23 mouse cellular contexts compared by ENCODE assay signal in the genomic region with DNA sequence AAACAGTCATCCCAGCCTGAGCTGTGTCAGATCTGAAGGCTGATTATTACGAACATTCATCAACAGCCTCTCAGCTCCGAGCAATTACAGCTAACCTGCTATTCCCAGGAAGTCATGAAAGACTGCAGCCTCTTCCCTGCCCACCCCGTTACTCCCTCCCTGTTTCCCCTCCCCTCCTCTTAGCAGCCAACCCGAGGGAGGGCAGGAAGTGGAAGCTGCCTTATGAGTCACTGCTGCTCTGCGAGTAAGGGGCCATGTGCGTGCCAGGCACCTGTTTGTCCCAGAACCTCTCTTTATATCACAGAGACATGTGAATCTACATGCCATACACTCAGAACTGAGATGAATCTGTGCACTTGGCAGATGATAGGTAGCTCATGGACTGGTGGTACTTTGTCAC. TPM values are rescaled to one million over a fixed set of nuclear protein-coding genes. Genes with fewer than 3 reads are reported as not detected.
DNase-seq lines count a peak whose midpoint lies in the region; ATAC-seq lines count a peak whose summit lies in the region.
"Had no signal": no experiment of that assay in that cellular context is flagged by ENCODE, and none has a peak within 500 bp of the region (broad histone marks: within the 10 kb centered on the region; RNA-seq: fewer than 3 reads in every experiment).

No protein-coding gene starts in this region.

- DNase-seq in embryonic facial prominence, embryonic 14.5 days (ENCODE audit: low spot score), result peak; percentile 2
- no peak for DNase-seq in embryonic facial prominence, embryonic 10.5 days (ENCODE audit: low spot score)
- peak; percentile 69 for DNase-seq in midbrain, embryonic 11.5 days (ENCODE audit: low spot score, missing footprints)
- peak; percentile 85 for DNase-seq in MN1 (ENCODE audit: low spot score)
- no peak for DNase-seq in gastrocnemius, postnatal 36 days
- DNase-seq: B cell, adult 2 months; cerebellum, adult 11 months; cerebellum, postnatal 36 days; gastrocnemius, postnatal 14 days; liver; lung, adult 18-20 months; right cerebral cortex, postnatal 14 days; thymus, adult 2 months had no signal

- H3K36me3 ChIP-seq in embryonic facial prominence, embryonic 14.5 days (ENCODE audit: control insufficient read depth, insufficient read depth, low read length), result no peaks in the 10 kb centered on the region
- H3K36me3 ChIP-seq in embryonic facial prominence, embryonic 10.5 days (replicated peaks), result no peaks in the 10 kb centered on the region
- no peaks in the 10 kb centered on the region for H3K36me3 ChIP-seq in midbrain, embryonic 11.5 days (ENCODE audit: control insufficient read depth, insufficient read depth, low read length)
- no peaks in the 10 kb centered on the region for H3K36me3 ChIP-seq in midbrain, embryonic 13.5 days
- H3K36me3 ChIP-seq in neural tube, embryonic 14.5 days (ENCODE audit: control insufficient read depth, insufficient read depth, low read length), result no peaks in the 10 kb centered on the region
- H3K36me3 ChIP-seq: hindbrain, embryonic 12.5 days; midbrain, embryonic 15.5 days had no signal

- no peak overlapping the region for H3K27ac ChIP-seq in embryonic facial prominence, embryonic 14.5 days (replicated peaks; ENCODE audit: low read depth, low read length)
- H3K27ac ChIP-seq in embryonic facial prominence, embryonic 10.5 days (replicated peaks), result no peak overlapping the region
- no peak overlapping the region for H3K27ac ChIP-seq in midbrain, embryonic 11.5 days (ENCODE audit: low read depth, low read length)
- no peak overlapping the region for H3K27ac ChIP-seq in midbrain, embryonic 13.5 days
- no peak overlapping the region for H3K27ac ChIP-seq in neural tube, embryonic 14.5 days (ENCODE audit: low read depth, low read length)
- H3K27ac ChIP-seq: hindbrain, embryonic 12.5 days; kidney, postnatal 0 days; layer of hippocampus, adult 2 months; macrophage; midbrain, embryonic 15.5 days had no signal

- no peak overlapping the region for H3K9ac ChIP-seq in embryonic facial prominence, embryonic 14.5 days (ENCODE audit: low read depth, low read length)
- H3K9ac ChIP-seq in midbrain, embryonic 11.5 days (ENCODE audit: low read length), result no peak overlapping the region
- H3K9ac ChIP-seq in midbrain, embryonic 13.5 days (replicated peaks), result no peak overlapping the region
- no peak overlapping the region for H3K9ac ChIP-seq in neural tube, embryonic 14.5 days (replicated peaks; ENCODE audit: low read depth, low read length)
- H3K9ac ChIP-seq: hindbrain, embryonic 12.5 days; midbrain, embryonic 15.5 days had no signal

- H3K4me3 ChIP-seq in embryonic facial prominence, embryonic 14.5 days (ENCODE audit: low read depth, low read length), result no peak overlapping the region
- no peak overlapping the region for H3K4me3 ChIP-seq in embryonic facial prominence, embryonic 10.5 days
- no peak overlapping the region for H3K4me3 ChIP-seq in midbrain, embryonic 11.5 days (ENCODE audit: low read depth, low read length)
- H3K4me3 ChIP-seq in midbrain, embryonic 13.5 days (replicated peaks), result no peak overlapping the region
- H3K4me3 ChIP-seq in neural tube, embryonic 14.5 days (ENCODE audit: low read depth, low read length), result no peak overlapping the region
- H3K4me3 ChIP-seq: erythroblast, embryonic 14.5 days; hindbrain, embryonic 12.5 days; layer of hippocampus, adult 2 months; midbrain, embryonic 15.5 days had no signal

- no peak overlapping the region for H3K4me2 ChIP-seq in embryonic facial prominence, embryonic 14.5 days (ENCODE audit: low read depth, low read length)
- no peak overlapping the region for H3K4me2 ChIP-seq in midbrain, embryonic 11.5 days
- H3K4me2 ChIP-seq in midbrain, embryonic 13.5 days (replicated peaks), result no peak overlapping the region
- no peak overlapping the region for H3K4me2 ChIP-seq in neural tube, embryonic 14.5 days (ENCODE audit: low read depth, low read length)
- H3K4me2 ChIP-seq: hindbrain, embryonic 12.5 days; midbrain, embryonic 15.5 days had no signal

- no peaks in the 10 kb centered on the region for H3K27me3 ChIP-seq in embryonic facial prominence, embryonic 14.5 days (replicated peaks; ENCODE audit: control insufficient read depth, insufficient read depth, low read length)
- peaks cover 12% of the 10 kb centered on the region; the same call in 1 of the 2 replicates for H3K27me3 ChIP-seq in embryonic facial prominence, embryonic 10.5 days (replicated peaks; ENCODE audit: low read depth, poor library complexity, severe bottlenecking)
- H3K27me3 ChIP-seq in midbrain, embryonic 11.5 days (ENCODE audit: control insufficient read depth, insufficient read depth, low read length), result peaks cover 35% of the 10 kb centered on the region
- H3K27me3 ChIP-seq in midbrain, embryonic 13.5 days, result peaks cover 52% of the 10 kb centered on the region
- H3K27me3 ChIP-seq in neural tube, embryonic 14.5 days (ENCODE audit: control insufficient read depth, insufficient read depth, low read length), result no peaks in the 10 kb centered on the region

- 29% methylated on average over 6 of the region's 6 CpGs for WGBS in embryonic facial prominence, embryonic 14.5 days
- WGBS in embryonic facial prominence, embryonic 10.5 days, result 53% methylated on average over 6 of the region's 6 CpGs
- 64% methylated on average over 6 of the region's 6 CpGs for WGBS in midbrain, embryonic 11.5 days
- 56% methylated on average over 6 of the region's 6 CpGs for WGBS in midbrain, embryonic 13.5 days
- 37% methylated on average over 6 of the region's 6 CpGs for WGBS in neural tube, embryonic 14.5 days

- no peak for ATAC-seq in embryonic facial prominence, embryonic 14.5 days (ENCODE audit: low read depth)
- ATAC-seq in midbrain, embryonic 11.5 days (ENCODE audit: low FRiP score), result no peak
- ATAC-seq in midbrain, embryonic 13.5 days, result no peak
- peak; percentile 16; the same call in 1 of the 2 replicates for ATAC-seq in neural tube, embryonic 14.5 days (ENCODE audit: low read depth)
- ATAC-seq in activated CD4-positive, CD25-positive, alpha-beta regulatory T cell, adult 4 months, result no peak
- ATAC-seq: midbrain, embryonic 15.5 days had no signal

- intact Hi-C loops in gastrocnemius, postnatal 36 days (cut with DNase I), result no loop called here

- no peaks in the 10 kb centered on the region for H3K4me1 ChIP-seq in embryonic facial prominence, embryonic 14.5 days (ENCODE audit: control insufficient read depth, insufficient read depth, low read length)
- peaks cover 21% of the 10 kb centered on the region; the same call in 1 of the 2 replicates for H3K4me1 ChIP-seq in embryonic facial prominence, embryonic 10.5 days
- H3K4me1 ChIP-seq in midbrain, embryonic 11.5 days (ENCODE audit: control insufficient read depth, insufficient read depth, low read length), result peaks cover 12% of the 10 kb centered on the region
- peaks cover 25% of the 10 kb centered on the region for H3K4me1 ChIP-seq in midbrain, embryonic 13.5 days (replicated peaks)
- H3K4me1 ChIP-seq in neural tube, embryonic 14.5 days (ENCODE audit: control insufficient read depth, insufficient read depth, low read length), result 0 out of 2 replicates have a peak, but pooled peaks cover 5% of the 10 kb centered on the region

- no peaks in the 10 kb centered on the region for H3K9me3 ChIP-seq in embryonic facial prominence, embryonic 14.5 days (ENCODE audit: control insufficient read depth, low read length)
- no peaks in the 10 kb centered on the region for H3K9me3 ChIP-seq in embryonic facial prominence, embryonic 10.5 days
- H3K9me3 ChIP-seq in midbrain, embryonic 11.5 days (ENCODE audit: control insufficient read depth, low read length), result no peaks in the 10 kb centered on the region
- H3K9me3 ChIP-seq in midbrain, embryonic 13.5 days, result no peaks in the 10 kb centered on the region
- H3K9me3 ChIP-seq in neural tube, embryonic 14.5 days (ENCODE audit: control insufficient read depth, low read length), result no peaks in the 10 kb centered on the region
- H3K9me3 ChIP-seq: hindbrain, embryonic 12.5 days; midbrain, embryonic 15.5 days had no signal

RNA-seq across cellular contexts. Expression of a gene that starts 18.1 kb away (rescaled TPM):
- 5.6 and 6.8 TPM in 2 replicates for polyA plus RNA-seq in embryonic facial prominence, embryonic 14.5 days (2014; fragmentation: Nextera tagmentation; extraction: Ambion mirVana)
- polyA plus RNA-seq in embryonic facial prominence, embryonic 10.5 days (2016; fragmentation: Nextera tagmentation; extraction: Ambion mirVana), result 4.3 TPM in 2 replicates
- polyA plus RNA-seq in midbrain, embryonic 11.5 days (2014; fragmentation: Nextera tagmentation; extraction: Ambion mirVana), result 10.5 TPM in 2 replicates
- 37.9 and 40.9 TPM in 2 replicates for polyA plus RNA-seq in midbrain, embryonic 13.5 days (2015; fragmentation: Nextera tagmentation; extraction: Ambion mirVana)
- 38.4 and 50.3 TPM in 2 replicates for polyA plus RNA-seq in neural tube, embryonic 14.5 days (2014; fragmentation: Nextera tagmentation; extraction: Ambion mirVana)
- polyA plus RNA-seq in activated CD4-positive, CD25-positive, alpha-beta regulatory T cell, adult 4 months (2017; shearing (Covaris generic)), result under 1 TPM; 0.24 to 0.29 TPM
- total RNA-seq in gastrocnemius, postnatal 36 days (2021), result under 1 TPM; 0.38 to 0.49 TPM
- polyA plus RNA-seq: erythroblast, embryonic 14.5 days; macrophage had no signal

RNA-seq across cellular contexts. Expression of a gene that starts 34.0 kb away (rescaled TPM):
- polyA plus RNA-seq in embryonic facial prominence, embryonic 14.5 days (2014; fragmentation: Nextera tagmentation; extraction: Ambion mirVana), result 107 and 110 TPM in 2 replicates
- polyA plus RNA-seq in embryonic facial prominence, embryonic 10.5 days (2016; fragmentation: Nextera tagmentation; extraction: Ambion mirVana), result 75.2 and 76.2 TPM in 2 replicates
- 73.0 and 85.0 TPM in 2 replicates for polyA plus RNA-seq in midbrain, embryonic 11.5 days (2014; fragmentation: Nextera tagmentation; extraction: Ambion mirVana)
- polyA plus RNA-seq in midbrain, embryonic 13.5 days (2015; fragmentation: Nextera tagmentation; extraction: Ambion mirVana), result 78.2 and 78.7 TPM in 2 replicates
- polyA plus RNA-seq in neural tube, embryonic 14.5 days (2014; fragmentation: Nextera tagmentation; extraction: Ambion mirVana), result 81.2 and 84.4 TPM in 2 replicates
- polyA plus RNA-seq in activated CD4-positive, CD25-positive, alpha-beta regulatory T cell, adult 4 months (2017; shearing (Covaris generic)), result 10 to 100 TPM; 34.6 to 48.4 TPM
- total RNA-seq in gastrocnemius, postnatal 36 days (2021), result 100 to 1,000 TPM in 1 of 2 experiments, 10 to 100 TPM in 1; 90.9 to 108 TPM

RNA-seq across cellular contexts. Expression of a gene that starts 38.2 kb away (rescaled TPM):
- 0.08 and 0.13 TPM in 2 replicates for polyA plus RNA-seq in embryonic facial prominence, embryonic 14.5 days (2014; fragmentation: Nextera tagmentation; extraction: Ambion mirVana)
- 0.02 and 0.04 TPM in 2 replicates for polyA plus RNA-seq in embryonic facial prominence, embryonic 10.5 days (2016; fragmentation: Nextera tagmentation; extraction: Ambion mirVana)
- polyA plus RNA-seq in midbrain, embryonic 11.5 days (2014; fragmentation: Nextera tagmentation; extraction: Ambion mirVana), result not detected in 2 replicates
- polyA plus RNA-seq in midbrain, embryonic 13.5 days (2015; fragmentation: Nextera tagmentation; extraction: Ambion mirVana), result not detected in 2 replicates
- polyA plus RNA-seq in neural tube, embryonic 14.5 days (2014; fragmentation: Nextera tagmentation; extraction: Ambion mirVana), result 0.05 TPM in 1 of 2 replicates, not detected in the other
- under 1 TPM; 0.07 to 0.19 TPM for polyA plus RNA-seq in activated CD4-positive, CD25-positive, alpha-beta regulatory T cell, adult 4 months (2017; shearing (Covaris generic))
- total RNA-seq in gastrocnemius, postnatal 36 days (2021), result 1 to 10 TPM; 1.3 to 1.8 TPM
- polyA plus RNA-seq: erythroblast, embryonic 14.5 days; hindbrain, embryonic 12.5 days; intestine, embryonic 14.5 days; kidney, postnatal 0 days; midbrain, embryonic 15.5 days had no signal

Comparison
In these comparisons a context has a peak if more than half of its experiments do, and no peak if none do; other contexts are left out.
1. DNase-seq: peak in embryonic facial prominence, embryonic 14.5 days (single experiment), midbrain, embryonic 11.5 days (single experiment) and MN1 (single experiment); none in embryonic facial prominence, embryonic 10.5 days (single experiment) and gastrocnemius, postnatal 36 days (0 of 2).